Mouse (Mus musculus) limb, embryonic 15.5 days (tissue): ENCODE results near the gene Pgpep1l. TPM values are rescaled to one million over a fixed set of nuclear protein-coding genes. Genes with fewer than 3 reads are reported as not detected.
"Not testable (repeated sequence)": the region's sequence is repeated elsewhere in the genome, so short reads cannot be mapped to it uniquely, and the experiment has no call there.

Source experiments
- ATAC-seq: fragments of 200-750 bp; cut with Nextera tagmentation; 2 replicates; pipeline ENCODE4 v1.8.0; 2017; ENCODE audit warnings: low read depth, moderate TSS enrichment; ENCODE audit not compliant: insufficient number of reproducible peaks, low FRiP score, low TSS enrichment
- H3K27ac ChIP-seq: fragments of 300-500 bp; sonication (generic); 2 replicates; pipeline ENCODE4 v1.5.1; 2015; ENCODE audit warnings: moderate library complexity, mild to moderate bottlenecking, inconsistent platforms
- H3K27me3 ChIP-seq: fragments of 300-500 bp; sonication (generic); 2 replicates; pipeline ENCODE4 v1.6.1; 2015; ENCODE audit warnings: inconsistent platforms
- H3K36me3 ChIP-seq: fragments of 300-500 bp; sonication (generic); 2 replicates; pipeline ENCODE4 v1.6.1; 2015; ENCODE audit warnings: inconsistent platforms
- H3K4me1 ChIP-seq: fragments of 300-500 bp; sonication (generic); 2 replicates; pipeline ENCODE4 v1.6.1; 2015; ENCODE audit warnings: inconsistent platforms
- H3K4me2 ChIP-seq: fragments of 300-500 bp; sonication (generic); 2 replicates; pipeline ENCODE4 v1.6.1; 2015; ENCODE audit warnings: mild to moderate bottlenecking, inconsistent platforms
- H3K4me3 ChIP-seq: fragments of 300-500 bp; sonication (generic); 2 replicates; pipeline ENCODE4 v1.5.1; 2015; ENCODE audit warnings: mild to moderate bottlenecking, inconsistent platforms
- H3K9ac ChIP-seq: fragments of 300-500 bp; sonication (generic); 2 replicates; pipeline ENCODE4 v1.6.1; 2015; ENCODE audit warnings: inconsistent platforms
- H3K9me3 ChIP-seq: fragments of 300-500 bp; sonication (generic); 2 replicates; pipeline ENCODE4 v1.6.1; 2016; ENCODE audit warnings: inconsistent platforms
- WGBS: fragments of 180-500 bp; shearing (Covaris S2); methylation state at CpG from one replicate; pipeline ENCODE4 v1.1.7; 2015; 5-methylcytosine and 5-hydroxymethylcytosine counted together
- polyA plus RNA-seq: library from polyadenylated mRNA; unstranded; fragments of >200 nt; fragmentation: Nextera tagmentation; extraction: Ambion mirVana; gene quantifications from 2 replicates; pipeline ENCODE4 v1.2.1, GENCODE M21; 2015

The Pgpep1l gene
- polyA plus RNA-seq, 1 experiment from 2014 or later = 0.23 TPM

- 89% methylated on average over 19 of the region's 19 CpGs for WGBS
- Histone ChIP-seq H3K9me3 (no peaks in the 10 kb centered on the region), H3K27ac (no peak overlapping the region), H3K27me3 (no peaks in the 10 kb centered on the region), H3K4me3 (no peak overlapping the region), H3K4me2 (no peak overlapping the region), H3K4me1 (peaks cover 41% of the 10 kb centered on the region), H3K36me3 (no peaks in the 10 kb centered on the region), H3K9ac (no peak overlapping the region)
- no peak for ATAC-seq
Observed at GRCm38 (mm10) chr7:68280352-68280869, 16.4 kb upstream of the Pgpep1l start.

- no peak overlapping the region for H3K27ac ChIP-seq
- H3K36me3 ChIP-seq = no peaks in the 10 kb centered on the region
- no peaks in the 10 kb centered on the region for H3K9me3 ChIP-seq
- WGBS = 81% methylated on average over 7 of the region's 7 CpGs
- no peak overlapping the region for H3K4me3 ChIP-seq
- H3K4me1 ChIP-seq = peaks cover 40% of the 10 kb centered on the region
- H3K4me2 ChIP-seq = no peak overlapping the region
- no peaks in the 10 kb centered on the region for H3K27me3 ChIP-seq
- no peak for ATAC-seq
- H3K9ac ChIP-seq = no peak overlapping the region
Observed at GRCm38 (mm10) chr7:68279481-68279880, 15.4 kb upstream of the Pgpep1l start.

GRCm38 (mm10) chr7:68278908-68279307 lies 14.9 kb upstream of the Pgpep1l start:
- Histone ChIP-seq H3K36me3 (no peaks in the 10 kb centered on the region), H3K4me3 (no peak overlapping the region), H3K27me3 (no peaks in the 10 kb centered on the region), H3K4me1 (peaks cover 39% of the 10 kb centered on the region), H3K27ac (no peak overlapping the region), H3K9me3 (no peaks in the 10 kb centered on the region), H3K4me2 (no peak overlapping the region), H3K9ac (no peak overlapping the region)
- 60% methylated on average over 6 of the region's 6 CpGs for WGBS
- no peak for ATAC-seq

- Histone ChIP-seq H3K4me3 (no peak overlapping the region), H3K9me3 (no peaks in the 10 kb centered on the region), H3K4me2 (no peak overlapping the region), H3K4me1 (peaks cover 39% of the 10 kb centered on the region), H3K27ac (peak overlapping the region; percentile 78), H3K36me3 (no peaks in the 10 kb centered on the region), H3K27me3 (no peaks in the 10 kb centered on the region), H3K9ac (no peak overlapping the region)
- 94% methylated on average over 6 of the region's 6 CpGs for WGBS
- ATAC-seq = no peak
Observed at GRCm38 (mm10) chr7:68278385-68278784, 14.4 kb upstream of the Pgpep1l start.

- no peak overlapping the region for H3K4me2 ChIP-seq
- ATAC-seq = no peak
- H3K27me3 ChIP-seq = no peaks in the 10 kb centered on the region
- peaks cover 39% of the 10 kb centered on the region for H3K4me1 ChIP-seq
- no peaks in the 10 kb centered on the region for H3K36me3 ChIP-seq
- H3K9me3 ChIP-seq = no peaks in the 10 kb centered on the region
- peak overlapping the region; percentile 78 for H3K27ac ChIP-seq
- H3K9ac ChIP-seq = no peak overlapping the region
- 50% methylated on average over 4 of the region's 4 CpGs for WGBS
- no peak overlapping the region for H3K4me3 ChIP-seq
Observed at GRCm38 (mm10) chr7:68277897-68278270, 13.9 kb upstream of the Pgpep1l start.

GRCm38 (mm10) chr7:68277054-68277896 lies 13.2 kb upstream of the Pgpep1l start:
- H3K27me3 ChIP-seq = no peaks in the 10 kb centered on the region
- H3K4me2 ChIP-seq = peak overlapping the region; percentile 14; the same call in 1 of the 2 replicates
- WGBS = 13% methylated on average over 11 of the region's 11 CpGs
- H3K9me3 ChIP-seq = no peaks in the 10 kb centered on the region
- H3K4me3 ChIP-seq = no peak overlapping the region
- H3K36me3 ChIP-seq = no peaks in the 10 kb centered on the region
- H3K27ac ChIP-seq = peak overlapping the region; percentile 78
- H3K9ac ChIP-seq = no peak overlapping the region
- ATAC-seq = peak; percentile 73
- H3K4me1 ChIP-seq = peaks cover 39% of the 10 kb centered on the region

GRCm38 (mm10) chr7:68275838-68276731 lies 12.1 kb upstream of the Pgpep1l start:
- Histone ChIP-seq H3K9me3 (no peaks in the 10 kb centered on the region), H3K27me3 (no peaks in the 10 kb centered on the region), H3K4me2 (peak overlapping the region; percentile 61), H3K27ac (peak overlapping the region; percentile 68), H3K4me1 (peaks cover 39% of the 10 kb centered on the region), H3K36me3 (no peaks in the 10 kb centered on the region), H3K4me3 (peak overlapping the region; percentile 30), H3K9ac (no peak overlapping the region)
- ATAC-seq = no peak
- WGBS = 4% methylated on average over 36 of the region's 36 CpGs

- WGBS = 54% methylated on average over 9 of the region's 9 CpGs
- not testable (repeated sequence) for H3K9ac ChIP-seq
Observed at GRCm38 (mm10) chr7:68275445-68275837, 11.4 kb upstream of the Pgpep1l start.

GRCm38 (mm10) chr7:68274951-68275350 lies 10.9 kb upstream of the Pgpep1l start:
- H3K4me2 ChIP-seq = no peak overlapping the region
- no peak for ATAC-seq
- no peak overlapping the region for H3K27ac ChIP-seq
- H3K4me1 ChIP-seq = peaks cover 38% of the 10 kb centered on the region
- H3K36me3 ChIP-seq = no peaks in the 10 kb centered on the region
- H3K9ac ChIP-seq = no peak overlapping the region
- 60% methylated on average over 9 of the region's 9 CpGs for WGBS
- H3K9me3 ChIP-seq = no peaks in the 10 kb centered on the region
- no peak overlapping the region for H3K4me3 ChIP-seq
- no peaks in the 10 kb centered on the region for H3K27me3 ChIP-seq

More at GRCm38 (mm10) chr7:68275445-68275837, 11.4 kb upstream of the Pgpep1l start:
- ATAC-seq, H3K9me3 ChIP-seq, H3K36me3 ChIP-seq, H3K27me3 ChIP-seq, H3K27ac ChIP-seq: not testable (repeated sequence)
- Histone ChIP-seq H3K4me2 (peak overlapping the region; percentile 61), H3K4me3 (peak overlapping the region; percentile 30), H3K4me1 (peaks cover 39% of the 10 kb centered on the region)

- Histone ChIP-seq H3K27me3 (no peaks in the 10 kb centered on the region), H3K4me2 (no peak overlapping the region), H3K27ac (no peak overlapping the region), H3K4me1 (peaks cover 34% of the 10 kb centered on the region), H3K9me3 (no peaks in the 10 kb centered on the region), H3K4me3 (no peak overlapping the region), H3K36me3 (no peaks in the 10 kb centered on the region), H3K9ac (no peak overlapping the region)
- no peak for ATAC-seq
- 58% methylated on average over 2 of the region's 2 CpGs for WGBS
Observed at GRCm38 (mm10) chr7:68274218-68274617, 10.2 kb upstream of the Pgpep1l start.

- Histone ChIP-seq H3K36me3 (no peaks in the 10 kb centered on the region), H3K27ac (no peak within 1 kb of the TSS), H3K9ac (no peak within 1 kb of the TSS), H3K9me3 (no peaks in the 10 kb centered on the region), H3K4me2 (no peak within 1 kb of the TSS), H3K4me1 (peaks cover 30% of the 10 kb centered on the region), H3K27me3 (no peaks in the 10 kb centered on the region), H3K4me3 (no peak within 1 kb of the TSS)
- no peak for ATAC-seq
Observed at GRCm38 (mm10) chr7:68273515-68273914, 9.5 kb upstream of the Pgpep1l start, which contains the start of gene Fam169b. Fam169b (plus strand) TSS chr7:68273839.

- 91% methylated on average over 10 of the region's 10 CpGs for WGBS
- Histone ChIP-seq H3K4me2 (no peak overlapping the region), H3K9ac (no peak overlapping the region), H3K4me1 (peaks cover 21% of the 10 kb centered on the region), H3K36me3 (no peaks in the 10 kb centered on the region), H3K27me3 (no peaks in the 10 kb centered on the region), H3K9me3 (no peaks in the 10 kb centered on the region), H3K27ac (no peak overlapping the region), H3K4me3 (no peak overlapping the region)
- ATAC-seq = no peak
Observed at GRCm38 (mm10) chr7:68272607-68273006, 8.6 kb upstream of the Pgpep1l start.
